Mouse (Mus musculus) frontal cortex, adult (tissue): Measurements from ENCODE around the gene E130308A19Rik.
A peak's percentile ranks its signal among the peaks of the same experiment; 100 is the strongest.

Experiments used
- ATAC-seq: cut with Nextera tagmentation; 2 replicates; pipeline ENCODE4 v1.9.2; 2017; ENCODE audit warnings: mild to moderate bottlenecking, moderate library complexity, mixed read lengths; ENCODE audit not compliant: low TSS enrichment

E130308A19Rik gene

DNA sequence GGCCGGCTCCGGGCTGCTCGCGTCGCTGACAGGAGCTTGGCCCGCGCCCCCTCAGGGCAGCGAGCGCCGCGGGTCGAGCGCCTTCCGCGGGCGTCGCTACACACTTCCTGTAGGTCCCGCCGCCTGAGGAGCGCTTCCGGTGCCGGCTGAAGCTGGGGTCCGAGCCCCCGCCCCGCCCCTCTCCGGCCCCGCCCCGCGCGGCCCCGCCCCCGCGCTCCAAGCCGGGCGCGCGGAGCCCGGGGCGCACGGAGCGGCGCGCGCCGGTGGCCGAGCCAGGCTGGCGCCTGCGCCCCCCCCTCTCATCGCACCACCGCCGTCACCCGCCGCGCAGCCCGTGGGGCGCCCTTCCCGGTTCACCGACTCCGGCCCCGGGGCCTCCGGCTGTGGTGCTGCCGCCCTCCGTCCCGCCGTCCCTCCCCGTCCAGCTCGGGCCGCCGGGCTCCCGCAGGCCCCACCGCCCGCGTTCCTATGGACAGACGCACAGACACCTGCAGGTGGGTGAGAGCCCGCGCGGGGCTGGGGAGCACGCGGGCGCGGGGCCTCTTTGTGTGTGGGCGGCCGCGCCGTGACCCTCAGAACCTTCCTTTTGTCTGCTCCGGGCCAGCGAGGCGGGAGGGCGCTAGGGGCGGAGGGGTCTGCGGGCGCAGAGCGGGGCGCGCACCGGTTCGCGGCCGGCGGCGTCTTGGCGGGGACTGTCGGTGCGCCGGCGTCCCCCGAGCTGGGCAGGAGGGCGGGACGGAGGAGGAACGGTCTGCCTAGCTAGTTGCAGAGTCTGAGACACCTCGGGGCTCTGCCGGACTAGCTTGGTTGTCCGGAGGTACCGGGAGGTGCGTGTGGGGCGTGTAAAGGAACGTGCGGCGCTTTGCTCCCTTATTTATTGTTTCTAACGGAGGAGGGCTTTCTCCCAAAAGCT lies at the start of gene E130308A19Rik:
TSS of gene E130308A19Rik (plus strand) at position 214 of the 913 bp plus-strand sequence.
- peak; percentile 86 for ATAC-seq

DNA sequence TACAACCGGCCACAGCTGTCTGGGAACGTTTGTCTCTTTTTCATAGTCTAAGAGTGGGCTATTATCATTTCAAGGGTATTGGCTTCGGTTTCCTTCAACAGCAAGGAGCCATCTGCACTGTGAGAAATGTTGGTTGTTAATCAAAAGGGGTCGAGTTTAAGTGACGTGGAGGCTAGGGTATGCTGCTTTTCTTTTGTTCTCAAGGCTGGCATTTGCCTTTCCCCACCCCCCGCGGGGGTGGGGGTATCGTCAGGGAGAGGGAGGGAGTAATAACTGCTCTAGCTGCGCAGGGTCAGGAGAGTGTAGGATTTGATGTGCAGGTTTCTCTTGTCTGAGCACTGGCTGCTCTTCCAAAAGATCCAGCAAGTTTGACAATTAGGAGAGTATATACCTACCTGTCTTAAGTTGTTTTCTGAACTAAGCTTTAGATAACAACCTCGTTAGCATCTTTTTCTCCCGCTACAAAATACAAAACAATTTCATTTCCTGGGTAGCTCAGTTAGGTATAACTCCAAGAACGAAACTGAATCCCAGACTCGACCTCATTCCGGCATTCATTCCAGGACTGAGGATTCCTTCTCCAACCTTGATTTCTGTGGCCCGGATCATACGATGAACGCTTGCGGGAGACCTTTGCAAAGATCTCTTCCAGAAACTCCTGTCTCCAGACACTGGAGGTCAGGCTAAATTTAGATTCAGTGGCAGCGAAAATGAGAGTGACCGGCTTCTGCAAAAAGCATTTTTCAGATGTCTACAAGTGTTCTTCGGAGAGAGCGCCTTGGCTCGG lies 45.3 kb upstream of the E130308A19Rik start:
- ATAC-seq: peak; percentile 53

DNA sequence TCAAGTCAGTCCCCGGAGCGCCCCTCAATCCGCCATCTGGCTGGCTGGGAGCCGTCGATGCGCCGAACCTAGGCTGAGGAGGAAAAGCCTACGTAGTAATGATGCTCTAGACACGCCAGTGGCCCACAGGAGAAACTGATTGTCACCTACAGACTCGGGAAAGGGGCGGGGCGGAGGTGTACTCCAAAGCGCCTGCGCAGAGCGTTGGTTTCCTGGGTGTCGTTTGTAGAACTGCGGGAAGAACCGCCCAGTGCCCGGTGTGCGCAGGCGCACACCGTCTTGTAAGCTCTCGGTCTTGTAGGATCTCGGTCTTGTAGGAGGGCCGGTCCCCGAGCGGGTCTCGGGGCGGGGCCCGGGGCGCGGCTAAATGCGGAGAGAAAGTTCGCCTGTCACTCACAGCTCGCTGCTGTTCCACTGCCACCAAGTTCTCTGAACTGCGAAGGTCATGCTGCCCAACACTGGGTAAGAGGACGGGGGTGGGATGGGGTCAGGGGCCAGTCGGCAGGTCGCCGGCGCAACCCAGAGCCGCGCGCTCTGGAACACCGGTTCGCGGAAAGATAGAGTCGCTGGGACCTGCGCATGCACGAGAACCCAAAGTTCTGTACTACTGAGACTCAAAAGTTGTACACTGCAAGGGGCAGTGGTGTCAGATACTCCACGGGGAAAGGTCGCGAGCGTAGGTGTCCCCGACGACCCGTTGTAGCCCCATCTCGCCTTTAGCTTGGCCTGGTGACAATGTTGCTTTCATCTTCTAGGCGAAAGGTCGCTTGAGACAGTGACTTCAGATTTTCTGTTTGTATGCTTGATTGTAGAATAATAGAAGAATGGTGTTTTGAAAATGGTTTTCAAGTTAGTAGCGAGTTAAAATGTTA lies 44.5 kb upstream of the E130308A19Rik start, which contains the start of gene Hsdl2:
TSS of gene Hsdl2 (plus strand) at position 250 of the 872 bp plus-strand sequence.
- ATAC-seq: peak; percentile 98

DNA sequence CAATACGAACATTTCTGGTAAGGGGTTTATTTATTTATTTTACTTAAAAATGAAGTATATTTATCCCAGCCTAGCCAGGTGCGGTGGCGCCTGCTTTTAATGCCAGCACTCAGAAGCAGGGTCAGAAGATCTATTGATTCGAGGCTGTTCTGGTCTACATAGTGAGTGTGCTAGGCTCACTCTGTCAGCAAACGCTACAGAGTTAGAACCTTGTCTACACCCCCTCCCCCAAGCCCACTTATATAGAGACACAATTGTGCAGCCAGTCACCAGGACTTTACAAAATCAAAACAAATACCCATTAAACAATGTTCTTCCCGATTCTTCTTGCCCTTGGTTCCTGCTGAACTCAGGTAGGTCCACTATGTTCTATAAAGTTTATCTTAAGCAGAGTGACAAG lies 43.8 kb upstream of the E130308A19Rik start:
- no peak for ATAC-seq

DNA sequence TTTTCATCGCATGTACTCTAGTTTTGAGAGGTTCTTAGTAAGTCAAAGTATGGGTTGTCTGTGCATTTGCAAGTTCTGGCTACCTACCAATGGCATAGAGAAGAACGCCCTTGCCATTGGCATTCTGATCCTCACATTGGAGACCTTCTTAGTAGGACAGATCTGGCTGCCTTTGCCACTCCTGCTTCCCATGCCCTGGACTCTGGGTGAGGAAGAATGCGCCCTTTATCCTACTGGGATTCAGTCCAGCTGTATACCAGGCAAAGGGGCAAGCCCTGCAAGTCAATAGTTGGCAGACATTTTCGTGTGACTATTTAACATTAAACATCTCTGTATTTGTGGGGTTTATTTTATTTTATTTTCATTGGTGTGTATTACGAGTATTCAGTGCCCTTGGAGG lies 40.9 kb upstream of the E130308A19Rik start:
- ATAC-seq: no peak

DNA sequence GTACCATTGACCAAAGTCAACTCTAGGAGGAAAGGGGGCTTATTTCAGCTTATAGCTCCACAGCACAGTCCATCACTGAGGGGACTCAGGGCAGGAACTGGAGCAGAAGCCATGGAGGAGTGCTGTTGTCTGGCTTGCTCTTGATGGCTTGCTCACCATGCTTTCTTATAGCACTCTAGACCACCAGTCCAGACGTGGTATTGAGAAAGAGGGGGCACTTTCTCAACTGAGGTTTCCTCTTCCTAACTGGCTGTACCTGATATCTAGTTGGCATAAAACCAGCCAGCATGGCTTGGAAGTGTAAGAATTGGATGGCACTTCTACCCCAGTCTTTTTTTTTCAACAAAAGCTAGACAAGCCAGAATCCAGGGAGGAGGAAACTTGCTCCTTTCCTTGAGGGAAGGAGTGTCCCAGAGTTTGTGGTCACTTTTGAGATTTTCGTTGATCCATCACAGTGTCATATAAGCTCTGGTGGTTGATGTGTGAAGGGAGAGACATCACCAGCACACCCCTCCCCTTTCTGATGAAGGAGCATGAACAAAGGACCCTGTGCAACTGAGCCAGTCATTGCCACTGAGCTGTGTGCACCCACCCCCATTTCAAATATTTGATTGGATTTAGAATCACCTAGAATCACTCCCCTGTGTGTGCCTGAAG lies 38.7 kb upstream of the E130308A19Rik start:
- no peak for ATAC-seq

DNA sequence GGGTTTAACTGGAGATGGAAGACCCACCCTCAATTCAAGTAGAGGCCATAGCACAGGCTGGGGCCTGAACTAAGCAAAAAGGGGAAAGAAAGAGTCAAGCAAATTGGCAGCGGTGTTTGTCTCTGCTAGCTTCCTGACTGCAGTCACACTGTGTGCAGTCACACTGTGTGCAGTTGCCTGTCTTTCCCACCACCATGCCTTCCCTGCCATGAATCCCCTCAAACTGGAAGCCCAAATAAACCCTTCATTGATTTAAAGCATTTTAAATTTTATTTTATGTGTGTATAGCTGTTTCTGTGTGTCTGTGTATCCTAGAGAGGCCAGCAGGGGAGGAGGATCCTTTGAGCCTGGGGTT lies 38.2 kb upstream of the E130308A19Rik start:
- no peak for ATAC-seq

DNA sequence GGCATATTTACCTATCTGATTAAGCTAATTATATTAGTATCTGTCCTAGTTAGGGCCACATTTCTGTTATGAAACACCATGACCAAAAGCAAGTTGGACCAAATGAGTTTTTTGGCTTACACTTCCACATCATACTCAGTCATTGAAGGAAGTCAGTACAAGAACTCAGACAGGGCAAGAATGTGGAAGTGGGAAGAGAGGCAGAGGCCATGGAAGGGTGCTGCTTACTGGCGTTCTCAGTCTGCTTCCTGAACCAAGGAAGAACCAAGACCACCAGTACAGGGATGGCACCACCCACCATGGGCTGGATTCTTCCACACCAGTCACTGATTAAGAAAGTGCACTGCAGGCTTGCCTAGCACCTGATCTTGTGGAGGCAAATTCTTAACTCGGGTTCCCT lies 31.4 kb upstream of the E130308A19Rik start:
- no peak for ATAC-seq

DNA sequence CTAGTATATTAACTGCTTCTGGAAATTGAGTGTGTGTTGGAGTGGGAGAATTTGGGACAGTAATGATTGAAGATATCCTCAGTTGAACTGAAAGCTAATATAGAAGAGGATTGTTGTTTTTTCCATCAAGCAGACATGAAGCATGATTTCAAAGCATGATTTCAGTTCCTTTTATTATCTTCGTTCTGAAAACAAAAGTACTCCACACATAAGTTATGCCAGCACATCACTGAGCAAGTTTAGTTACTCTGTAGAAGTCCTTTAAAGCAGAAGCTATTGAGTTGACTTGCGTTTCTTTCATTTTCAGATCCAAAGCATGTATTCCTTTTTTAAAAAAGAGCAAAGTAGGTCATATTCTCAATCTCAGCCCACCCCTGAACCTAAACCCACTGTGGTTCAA lies 29.5 kb upstream of the E130308A19Rik start:
- ATAC-seq: no peak

DNA sequence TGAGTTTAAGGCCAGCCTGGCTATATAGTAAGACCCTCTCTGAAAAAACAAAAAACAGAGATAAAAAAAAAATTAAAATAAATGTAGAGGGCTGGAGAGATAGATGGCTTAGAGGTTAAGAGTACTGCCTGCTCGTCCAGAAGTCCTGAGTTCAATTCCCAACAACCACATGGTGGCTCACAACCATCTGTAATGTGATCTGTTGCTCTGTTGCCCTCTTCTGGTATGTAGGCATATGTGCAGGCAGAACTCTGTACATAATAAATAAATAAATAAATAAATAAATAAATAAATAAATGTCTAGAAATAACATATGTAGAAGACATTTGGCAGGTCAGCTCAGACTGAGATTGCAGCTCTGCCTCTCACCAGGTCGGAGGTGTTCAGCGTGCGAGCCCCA lies 23.3 kb upstream of the E130308A19Rik start:
- ATAC-seq: no peak

DNA sequence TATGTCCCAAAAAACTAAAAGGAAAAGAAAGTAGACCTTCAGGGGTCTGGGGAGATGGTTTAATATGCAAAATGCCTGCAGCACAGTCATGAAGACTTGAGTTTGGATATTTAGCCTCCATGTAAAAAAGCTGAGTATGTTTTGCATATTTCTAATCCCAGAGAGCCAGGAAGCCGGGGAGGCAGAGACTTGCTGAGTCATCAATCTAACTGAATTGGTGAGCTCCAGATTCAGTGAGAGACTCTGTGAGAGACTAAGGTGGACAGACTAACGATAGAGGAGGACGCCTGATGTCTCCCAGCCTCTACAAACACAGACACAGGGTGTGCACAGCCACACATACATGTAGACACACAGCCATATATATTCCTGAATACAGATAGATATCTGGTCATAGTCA lies 21.1 kb upstream of the E130308A19Rik start:
- ATAC-seq: no peak

DNA sequence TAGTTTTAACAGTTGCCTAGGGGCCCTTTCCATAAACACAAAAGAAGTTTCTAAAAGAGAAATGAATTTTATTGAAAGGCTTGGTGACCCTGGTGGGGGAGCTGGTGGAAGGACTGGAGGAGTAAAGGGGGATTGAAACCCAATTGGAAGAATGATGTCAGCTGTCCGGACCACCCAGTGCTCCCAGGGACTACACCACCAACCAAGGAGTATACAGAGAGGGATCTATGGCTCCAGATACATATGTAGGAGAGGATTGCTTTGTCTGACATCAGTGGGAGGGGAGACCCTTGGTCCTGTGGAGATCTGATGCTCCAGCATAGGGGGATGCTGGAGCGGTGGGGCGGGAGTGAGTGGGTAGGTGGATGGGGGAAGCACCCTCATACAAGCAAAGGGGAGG lies 20.5 kb upstream of the E130308A19Rik start:
- ATAC-seq: no peak

DNA sequence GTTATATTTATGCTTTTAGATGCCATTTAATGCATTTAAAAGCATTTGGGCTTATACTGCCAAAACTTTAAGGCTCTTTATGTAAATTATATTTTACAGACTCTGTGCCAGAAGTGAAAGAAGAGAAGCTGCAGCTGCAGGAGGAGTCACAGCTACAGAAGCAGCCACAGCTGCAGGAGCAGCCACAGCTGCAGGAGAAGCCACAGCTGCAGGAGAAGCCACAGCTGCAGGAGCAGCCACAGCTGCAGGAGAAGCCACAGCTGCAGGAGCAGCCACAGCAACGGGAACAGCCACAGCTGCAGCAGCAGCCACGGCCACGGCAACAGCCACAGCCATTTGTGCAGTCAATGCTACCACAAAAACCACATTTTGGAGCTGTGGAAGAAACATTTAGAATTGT lies 15.6 kb upstream of the E130308A19Rik start:
- ATAC-seq: no peak

DNA sequence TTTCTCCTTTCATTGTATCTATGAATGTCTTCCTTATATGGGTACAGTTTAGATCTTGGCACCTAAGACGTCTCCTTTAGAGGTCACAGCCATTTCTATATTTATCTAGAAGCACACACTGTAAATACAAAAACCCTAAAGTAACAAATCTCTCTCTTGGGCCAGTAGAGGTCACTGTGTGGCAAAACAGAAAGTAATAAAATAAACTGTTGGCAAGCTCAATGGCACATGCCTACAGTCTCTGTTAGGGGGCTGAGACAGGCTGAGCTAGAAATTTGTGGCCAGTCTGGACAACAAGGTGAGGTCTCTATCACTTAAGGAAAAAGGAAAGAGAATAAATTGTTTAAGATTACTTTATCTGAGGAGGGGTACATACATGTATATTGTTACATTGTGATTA lies 11.0 kb upstream of the E130308A19Rik start:
- ATAC-seq: 0 out of 2 replicates have a peak, but pooled peaks have one; percentile 41

DNA sequence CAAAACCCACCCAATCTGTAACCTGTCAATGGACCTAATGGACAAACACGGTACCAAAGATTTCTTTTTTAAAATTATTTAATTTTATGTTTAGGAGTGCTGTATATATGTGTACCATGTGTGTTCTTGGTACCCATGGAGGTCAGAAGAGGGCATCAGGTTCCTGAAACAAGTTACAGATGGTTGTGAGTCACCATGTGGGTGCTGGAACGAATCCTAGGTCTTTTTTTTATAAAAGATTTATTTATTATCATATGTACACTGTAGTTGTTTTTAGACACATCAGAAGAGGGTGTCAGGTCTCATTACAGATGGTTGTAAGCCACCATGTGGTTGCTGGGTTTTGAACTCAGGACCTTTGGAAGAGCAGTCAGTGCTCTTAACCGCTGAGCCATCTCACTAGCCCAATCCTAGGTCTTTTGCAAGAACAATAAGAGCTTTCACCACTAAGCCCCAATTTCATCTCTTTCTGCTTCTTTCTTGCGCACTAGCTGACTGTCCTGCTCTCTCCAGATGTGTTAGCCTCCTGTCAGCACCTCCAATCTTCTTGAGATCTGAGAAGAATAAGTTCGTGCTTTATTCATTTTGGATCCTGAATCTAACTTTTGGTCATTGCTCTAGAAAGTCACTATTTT lies 6.3 kb upstream of the E130308A19Rik start:
- no peak for ATAC-seq

DNA sequence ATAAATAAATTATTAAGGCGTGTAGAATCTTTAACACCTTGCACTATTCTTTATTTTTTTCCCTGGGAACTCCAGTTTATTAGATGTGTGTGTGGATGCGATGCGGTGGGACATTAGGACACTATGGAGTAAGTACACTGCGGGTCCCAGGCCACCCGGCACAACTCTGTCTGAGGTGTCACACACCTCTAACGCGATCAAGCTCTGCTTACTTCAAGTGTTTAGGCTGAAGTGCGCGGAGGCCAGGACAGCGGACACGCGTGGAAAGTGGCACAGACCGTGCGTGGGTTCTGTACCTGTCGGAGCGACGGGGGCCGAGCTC lies 374 bp upstream of the E130308A19Rik start:
- ATAC-seq: no peak

DNA sequence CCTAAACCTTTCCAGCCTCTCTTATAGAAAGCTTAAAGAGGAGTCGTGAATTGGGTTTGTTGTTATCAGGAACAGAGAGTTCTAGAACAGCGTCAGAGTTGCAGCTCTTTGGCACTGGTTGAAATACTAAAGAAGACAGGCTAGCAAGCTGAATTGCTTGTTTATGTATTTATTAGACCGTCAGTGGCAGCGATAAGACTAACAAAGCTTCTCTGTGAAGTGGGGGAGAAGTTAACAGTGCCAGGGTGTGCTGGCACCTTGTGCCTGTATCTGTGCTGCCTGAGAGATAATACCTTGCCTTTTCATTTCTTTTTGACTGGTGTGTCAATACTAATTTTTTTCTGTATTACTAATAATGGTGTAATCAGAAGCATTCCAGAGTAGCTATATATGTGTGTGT lies 2.2 kb downstream of the E130308A19Rik start:
- ATAC-seq: no peak

DNA sequence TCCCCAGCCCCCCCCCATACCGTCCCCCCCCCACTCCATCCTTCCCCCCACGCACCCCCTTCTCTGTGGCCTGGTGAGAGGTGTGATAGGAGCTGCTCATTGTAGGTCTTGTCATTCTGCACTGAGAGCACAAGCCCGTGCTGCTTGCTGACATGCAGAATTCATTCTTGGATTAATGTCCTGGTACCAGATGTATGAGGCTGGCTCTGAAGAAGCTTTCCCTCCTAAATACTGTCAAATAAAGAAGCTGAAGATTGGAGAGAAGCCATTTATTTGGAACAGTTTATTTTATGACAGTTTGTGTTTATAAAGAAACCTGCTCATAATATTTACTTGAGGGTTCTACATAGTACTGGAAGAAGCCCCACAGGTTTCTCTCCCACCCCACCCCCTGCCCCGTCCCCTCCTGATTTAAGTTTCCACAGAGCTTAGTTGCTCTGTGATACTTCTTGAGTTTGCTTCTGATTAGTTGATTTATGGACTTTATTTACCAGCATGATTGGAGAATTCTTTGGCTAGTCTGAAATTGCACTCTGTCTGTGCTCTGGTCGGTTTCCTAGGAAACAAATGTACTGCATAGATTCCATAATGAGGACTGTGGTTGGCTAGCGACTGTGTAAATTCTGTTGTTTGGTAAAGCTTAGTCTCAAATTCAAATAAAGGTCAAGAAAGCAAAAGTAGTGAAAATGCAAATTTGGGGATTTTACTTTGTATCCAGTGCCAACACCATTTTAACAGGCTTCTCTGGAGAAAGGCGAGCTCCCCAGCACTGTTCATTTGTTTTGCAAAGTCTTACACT lies 3.3 kb downstream of the E130308A19Rik start:
- no peak for ATAC-seq

DNA sequence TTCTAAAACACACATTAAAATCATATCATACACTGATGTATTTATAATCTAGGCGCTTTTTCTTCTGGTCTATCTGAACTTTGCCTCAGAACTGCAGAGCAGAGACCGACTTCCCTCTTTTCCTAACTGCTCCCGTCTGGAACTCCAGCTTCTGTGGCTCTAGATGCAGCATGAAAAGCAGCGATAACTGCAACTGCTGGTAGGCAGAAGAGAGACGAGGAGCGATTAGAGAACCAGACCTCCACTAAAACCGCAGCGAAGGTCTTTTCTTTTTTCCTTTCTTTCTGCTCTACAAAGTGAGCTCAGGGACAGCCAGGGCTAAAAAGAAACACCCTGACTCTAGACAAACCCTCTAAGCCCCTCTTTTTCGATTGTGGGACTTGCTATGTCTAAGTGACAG lies 4.1 kb downstream of the E130308A19Rik start:
- ATAC-seq: no peak

DNA sequence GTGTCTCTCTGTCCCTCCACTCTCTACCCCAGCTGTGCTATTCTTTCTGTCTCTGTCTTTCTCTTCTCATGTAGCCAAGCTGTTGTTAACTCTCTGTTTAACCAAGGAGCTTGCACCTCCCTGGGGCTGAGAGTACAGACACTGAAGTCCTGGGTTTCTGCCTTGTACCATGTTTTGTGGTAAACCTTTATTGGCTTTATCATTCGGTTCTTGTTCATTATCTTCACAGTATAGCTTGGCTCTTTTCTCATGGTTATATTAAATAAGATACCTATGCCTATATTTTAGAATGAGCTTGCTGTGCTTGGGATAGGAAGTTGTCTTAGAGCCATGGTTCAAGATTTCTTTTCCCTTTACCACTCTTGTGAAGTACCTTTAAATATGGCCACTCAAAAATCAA lies 8.5 kb downstream of the E130308A19Rik start:
- ATAC-seq: no peak
